Mouse (Mus musculus): ENCODE data around the gene Noc2l. TPM values are rescaled to one million over a fixed set of nuclear protein-coding genes. Genes with fewer than 3 reads are reported as not detected.

Gene Noc2l
- total RNA-seq, 4 experiments from 2014 or later = 64.5 to 70.3 (median 68.1) TPM

DNA sequence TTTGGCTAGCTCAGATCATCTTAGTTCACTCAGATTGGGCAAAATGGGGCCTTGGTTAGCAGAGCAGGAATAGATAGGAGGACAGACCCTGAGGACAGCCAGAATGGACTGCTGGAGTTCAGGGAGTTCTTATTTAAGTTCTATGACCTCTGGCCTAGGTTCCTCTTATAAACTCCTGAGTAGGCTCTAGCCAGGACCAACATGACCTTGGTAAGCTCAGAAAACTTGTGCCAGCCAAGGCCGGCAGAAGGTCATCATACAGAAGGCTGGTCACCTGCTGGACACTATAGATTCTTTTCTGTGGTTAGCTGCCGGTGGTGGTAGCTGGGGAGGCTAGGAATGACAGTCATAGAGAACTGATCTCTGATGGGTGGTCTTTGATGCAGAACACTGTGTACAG lies 19.6 kb upstream of the Noc2l start:
- no peak for DNase-seq (ENCODE audit: low spot score in 2 of 2)

DNA sequence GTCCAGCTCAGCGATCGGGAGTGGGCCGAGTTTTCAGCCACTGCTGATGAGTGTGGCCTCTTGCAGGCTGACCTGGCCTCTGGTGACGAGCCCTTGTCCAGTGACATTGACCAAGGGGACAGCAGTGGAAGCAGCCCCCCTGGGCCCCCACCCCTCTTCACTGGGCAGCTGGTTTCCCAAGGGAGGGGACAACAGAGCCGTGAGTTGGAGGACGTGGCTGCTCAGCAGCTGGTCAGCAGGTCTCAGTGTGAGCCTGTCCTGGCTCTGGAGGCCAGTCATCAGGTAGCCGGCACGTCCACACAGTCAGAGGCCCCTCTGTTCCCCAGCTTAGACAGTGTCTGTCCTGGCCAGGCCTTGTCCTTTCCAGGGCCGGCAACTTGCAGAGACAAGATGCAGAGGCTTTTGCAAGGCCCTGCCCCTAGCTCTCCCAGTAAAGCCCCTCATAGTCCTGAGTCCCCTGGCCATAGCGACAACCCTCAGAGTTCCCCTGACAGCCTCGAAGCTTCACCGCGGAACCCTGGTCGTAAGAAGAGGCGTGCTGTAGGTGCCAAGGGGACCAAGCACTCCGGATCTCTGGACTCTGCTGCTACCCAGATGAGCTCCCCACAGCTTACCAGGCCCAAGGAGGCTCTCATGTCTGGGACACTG lies 18.7 kb upstream of the Noc2l start:
- DNase-seq (ENCODE audit: low spot score in 2 of 2) = no peak

DNA sequence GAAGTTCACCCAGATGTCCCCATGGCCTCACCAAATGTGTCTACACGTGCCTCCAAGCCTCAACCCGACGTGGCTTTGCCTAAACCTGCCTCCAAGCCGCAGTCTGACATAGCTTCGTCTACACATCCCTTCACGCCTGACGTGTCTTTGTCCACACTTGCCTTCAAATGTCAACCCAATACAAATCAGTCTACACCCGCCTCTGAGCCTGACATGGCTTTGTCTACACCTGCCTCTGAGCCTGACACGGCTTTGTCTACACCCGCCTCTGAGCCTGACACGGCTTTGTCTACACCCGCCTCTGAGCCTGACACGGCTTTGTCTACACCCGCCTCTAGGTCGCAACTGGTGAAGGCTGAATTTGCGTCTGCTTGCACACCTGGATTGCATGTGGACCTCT lies 18.0 kb upstream of the Noc2l start:
- DNase-seq (ENCODE audit: low spot score in 2 of 2) = no peak

DNA sequence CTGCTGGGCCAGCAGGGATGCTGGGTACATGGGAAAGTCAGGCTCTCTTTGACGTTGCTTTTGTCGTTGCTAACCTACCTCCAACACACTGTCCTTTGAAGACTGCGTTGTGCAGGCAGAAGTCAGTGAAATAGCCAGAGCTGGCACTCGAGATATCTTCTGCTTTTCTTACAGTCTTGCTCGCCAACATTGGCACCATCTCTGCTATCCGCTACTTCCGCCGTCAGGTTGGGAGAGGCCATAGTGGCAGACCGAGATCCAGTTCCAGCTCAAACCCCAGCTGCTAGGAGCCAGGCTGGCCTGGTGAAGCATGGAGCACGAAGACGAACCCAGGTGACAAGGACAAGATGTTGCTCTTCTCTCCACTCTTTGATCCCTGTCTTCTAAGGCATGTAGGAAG lies 15.9 kb upstream of the Noc2l start:
- DNase-seq (ENCODE audit: low spot score in 2 of 2) = no peak

DNA sequence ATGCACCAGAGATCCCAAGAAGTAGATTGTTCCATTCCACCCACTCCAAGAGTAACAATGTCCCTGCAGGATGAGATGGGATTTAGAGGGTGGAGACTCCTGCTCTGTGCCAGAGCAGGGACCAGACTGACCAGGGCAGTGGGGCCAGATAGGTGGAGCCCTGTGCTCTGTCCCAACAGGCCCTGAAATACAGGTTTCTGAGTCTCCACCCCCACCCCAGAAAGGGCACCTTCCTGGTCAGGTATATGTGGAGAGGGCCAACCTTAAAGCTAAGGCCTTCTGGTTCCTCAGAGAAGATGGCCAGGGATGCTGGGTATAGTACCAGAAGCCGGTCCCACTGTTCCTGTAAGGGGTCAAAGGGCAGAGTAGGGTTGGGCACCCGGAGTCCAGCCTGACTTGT lies 11.5 kb upstream of the Noc2l start:
- DNase-seq (ENCODE audit: low spot score in 2 of 2) = no peak

DNA sequence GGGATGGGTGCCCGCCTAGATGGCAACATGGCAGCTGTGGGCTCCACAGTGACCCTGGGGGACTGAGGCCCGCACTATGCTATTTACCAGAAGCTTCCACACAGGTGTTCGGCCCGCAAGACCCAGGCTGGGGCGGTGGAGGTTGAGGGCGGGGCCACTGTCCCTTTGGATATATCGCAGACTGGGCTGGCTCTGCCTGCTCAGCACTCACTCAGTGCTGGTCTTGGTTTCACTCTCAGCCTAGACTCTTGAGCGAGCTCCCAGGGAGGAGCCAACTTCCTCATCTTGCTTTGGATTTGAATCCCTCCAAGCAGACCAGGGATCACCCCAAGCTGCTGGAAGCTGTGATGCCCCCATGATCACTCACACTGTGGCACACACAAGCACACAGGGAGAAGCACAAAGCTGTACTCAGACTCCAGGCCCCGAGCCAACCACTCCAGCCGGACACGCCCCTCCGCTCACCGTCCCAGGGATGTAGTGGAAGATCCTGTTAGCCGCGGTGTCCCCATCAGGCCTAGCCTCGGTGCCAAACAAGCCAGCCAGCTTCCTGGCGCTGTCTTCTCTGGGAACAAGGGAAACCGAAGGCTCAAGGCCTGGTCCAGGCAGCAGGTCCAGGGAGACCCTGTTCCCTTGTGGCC lies 7.9 kb upstream of the Noc2l start:
- DNase-seq (ENCODE audit: low spot score in 2 of 2) = no peak

DNA sequence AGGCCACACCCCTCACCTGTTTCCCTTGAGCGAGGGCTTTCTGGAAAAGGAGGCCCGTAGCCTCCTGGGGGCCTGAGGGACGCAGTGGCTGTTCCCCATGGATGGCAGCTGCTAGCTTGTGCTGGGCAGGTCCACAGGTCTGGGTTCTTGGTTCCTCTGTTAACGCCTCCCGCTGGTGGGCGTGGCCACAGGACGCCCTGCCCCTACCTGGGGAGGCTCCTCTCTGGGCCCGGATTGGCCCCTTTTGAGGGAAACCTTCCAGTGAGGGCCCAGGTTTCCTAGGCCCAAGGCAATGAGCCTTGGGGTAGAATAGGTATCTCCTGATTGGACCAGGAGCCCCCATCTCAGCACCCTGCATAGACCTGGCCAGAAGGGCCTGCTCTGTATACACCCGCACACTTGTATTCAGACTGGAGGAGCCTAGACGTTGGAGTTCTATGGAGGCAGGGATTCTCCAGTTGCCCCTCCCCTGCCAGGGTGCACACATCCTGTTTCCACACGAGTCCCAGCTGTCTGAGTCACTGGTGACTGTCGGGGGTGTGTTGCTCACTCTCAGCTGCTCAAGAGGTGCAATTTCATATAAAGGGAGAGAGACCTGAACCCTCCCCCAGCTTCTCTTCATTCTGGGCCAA lies 7.3 kb upstream of the Noc2l start:
- no peak for DNase-seq (ENCODE audit: low spot score in 2 of 2)

DNA sequence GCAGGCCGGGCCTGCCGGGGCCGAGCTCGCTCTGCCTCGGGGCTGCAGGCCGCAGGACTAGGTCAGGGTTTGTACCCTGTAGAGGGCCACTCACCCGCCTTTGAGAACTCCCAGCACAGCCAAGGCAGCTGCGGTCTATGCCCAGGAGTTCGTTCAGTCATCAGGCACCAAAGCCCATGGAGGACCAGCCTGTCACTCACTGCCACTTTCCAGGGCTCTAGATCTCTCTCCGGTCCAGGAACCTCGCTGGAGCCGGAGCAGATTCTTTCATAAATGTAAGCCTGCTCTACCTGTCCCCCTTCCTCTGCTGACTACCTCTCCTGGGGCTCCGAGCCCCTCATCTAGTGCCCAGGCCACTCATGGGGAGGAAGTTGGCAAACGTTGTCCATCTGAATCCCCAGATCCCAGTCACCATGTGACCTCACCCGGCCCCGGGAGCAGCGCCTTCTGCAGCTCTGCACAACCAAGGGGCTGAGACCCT lies 1.7 kb upstream of the Noc2l start:
- no peak for DNase-seq (ENCODE audit: low spot score in 2 of 2)

DNA sequence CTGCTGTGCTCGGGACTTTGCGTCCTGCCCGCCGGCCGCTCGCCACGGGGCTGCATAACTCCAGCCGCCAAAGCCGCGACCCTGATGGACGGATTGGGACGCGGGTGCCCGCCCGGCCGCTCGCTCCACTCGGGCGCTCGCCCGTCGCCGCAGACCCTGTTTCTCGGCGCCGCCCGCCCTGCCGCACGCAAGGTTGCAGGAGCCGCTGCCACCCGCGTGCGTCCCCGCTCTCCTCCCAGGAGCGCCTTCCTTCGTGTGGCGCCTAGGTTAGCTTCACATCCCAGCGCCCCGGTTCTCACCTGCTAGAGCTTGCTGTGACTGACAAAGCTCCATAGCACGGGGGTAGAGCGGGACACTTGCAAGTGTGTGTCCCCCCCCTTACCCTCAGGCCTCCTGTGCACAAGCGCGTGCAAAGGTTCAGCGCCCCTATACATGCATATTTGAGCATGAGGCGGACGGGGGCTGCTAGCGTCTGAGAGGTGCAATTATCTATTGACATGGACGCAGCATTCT lies 1.1 kb upstream of the Noc2l start, which contains the start of gene Plekhn1:
Gene Plekhn1 (minus strand): TSS at position 157 of the 513 bp plus-strand sequence.
- DNase-seq (ENCODE audit: low spot score in 2 of 2) = peak; percentile 51 to 67

DNA sequence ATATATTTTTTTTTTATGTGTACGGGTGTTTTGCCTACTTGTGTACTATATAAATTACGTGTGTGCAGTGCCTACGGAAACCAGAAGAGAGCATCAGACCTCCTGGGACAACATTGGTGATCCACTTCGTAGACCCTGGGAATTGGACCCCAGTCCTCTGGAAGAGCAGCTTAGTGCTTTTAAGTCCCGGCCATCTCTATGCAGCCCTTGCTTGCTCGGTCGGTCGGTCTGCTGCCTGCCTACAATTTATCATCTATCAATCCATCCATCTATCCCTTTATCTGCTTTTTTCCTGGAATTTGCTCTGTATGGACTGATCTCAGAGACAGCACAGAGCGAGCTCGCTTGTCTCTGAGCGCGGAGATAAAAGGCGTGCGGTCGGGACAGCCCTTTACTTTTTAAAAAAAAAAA lies 445 bp upstream of the Noc2l start:
- DNase-seq (ENCODE audit: low spot score in 2 of 2) = no peak

DNA sequence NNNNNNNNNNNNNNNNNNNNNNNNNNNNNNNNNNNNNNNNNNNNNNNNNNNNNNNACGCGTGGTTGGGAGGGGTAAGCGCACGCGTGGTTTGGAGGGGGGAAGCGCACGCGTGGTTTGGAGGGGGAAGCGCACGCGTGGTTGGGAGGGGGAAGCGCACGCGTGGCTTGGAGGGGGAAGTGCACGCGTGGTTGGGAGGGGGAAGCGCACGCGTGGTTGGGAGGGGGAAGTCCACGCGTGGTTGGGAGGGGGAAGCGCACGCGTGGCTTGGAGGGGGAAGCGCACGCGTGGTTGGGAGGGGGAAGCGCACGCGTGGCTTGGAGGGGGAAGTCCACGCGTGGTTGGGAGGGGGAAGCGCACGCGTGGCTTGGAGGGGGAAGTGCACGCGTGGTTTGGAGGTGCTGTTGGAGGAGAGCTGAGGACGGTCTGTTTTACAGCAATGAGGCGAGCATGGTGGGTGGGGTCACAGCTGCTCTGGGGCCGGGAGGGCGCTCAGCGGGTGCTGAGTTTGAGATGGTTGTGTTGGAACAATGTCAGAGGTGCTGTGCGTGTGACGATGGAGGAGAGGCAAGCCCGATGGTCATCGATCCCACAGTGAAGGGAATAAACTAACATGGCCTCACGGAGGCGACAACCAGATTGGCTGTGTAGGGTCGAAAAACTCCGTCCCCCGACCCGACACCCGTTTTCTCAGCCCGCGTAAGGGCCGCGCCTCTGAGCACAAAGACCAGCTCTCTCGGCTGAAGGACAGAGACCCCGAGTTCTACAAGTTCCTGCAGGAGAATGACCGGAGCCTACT lies 1.0 kb downstream of the Noc2l start:
- DNase-seq (ENCODE audit: low spot score in 2 of 2) = no peak

DNA sequence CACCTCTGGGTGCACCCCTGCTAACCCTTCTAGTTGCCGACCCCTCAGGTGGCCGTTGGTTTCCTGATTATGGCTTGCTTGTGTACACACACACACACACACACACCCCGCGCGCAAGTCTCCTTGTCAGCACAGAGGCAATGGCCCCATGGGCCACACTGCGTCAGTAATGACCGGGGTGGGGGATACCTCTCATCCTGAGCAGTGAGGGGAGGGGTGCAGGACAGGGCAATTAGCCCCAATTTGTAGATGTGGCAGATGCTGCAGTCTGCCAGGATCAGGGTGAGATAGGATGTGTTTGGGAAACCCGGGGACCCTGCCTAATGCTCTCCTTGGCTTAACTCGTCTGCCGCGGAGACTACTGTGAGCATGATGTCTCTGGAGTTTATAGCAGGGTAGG lies 13.8 kb downstream of the Noc2l start:
- DNase-seq (ENCODE audit: low spot score in 2 of 2) = no peak

DNA sequence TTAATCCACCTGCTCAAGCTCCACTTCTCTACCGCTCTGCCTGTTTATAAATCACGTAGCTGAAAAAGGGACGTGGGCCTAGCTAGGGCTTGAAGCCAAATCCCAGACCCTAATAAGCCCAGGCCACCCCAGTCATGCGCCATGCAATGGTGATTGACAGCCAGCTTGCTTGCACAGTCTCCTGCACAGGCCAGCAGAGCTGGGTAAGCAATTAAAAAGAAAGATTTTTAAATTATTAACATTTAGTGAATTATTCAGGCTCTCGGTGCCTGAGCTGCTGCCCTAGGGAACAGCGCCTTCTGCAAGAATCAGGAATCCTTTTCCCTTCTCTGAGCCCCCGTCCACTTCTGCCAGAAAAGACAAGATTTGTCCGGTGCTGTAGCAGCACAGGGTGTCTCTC lies 15.3 kb downstream of the Noc2l start:
- no peak for DNase-seq (ENCODE audit: low spot score in 2 of 2)

DNA sequence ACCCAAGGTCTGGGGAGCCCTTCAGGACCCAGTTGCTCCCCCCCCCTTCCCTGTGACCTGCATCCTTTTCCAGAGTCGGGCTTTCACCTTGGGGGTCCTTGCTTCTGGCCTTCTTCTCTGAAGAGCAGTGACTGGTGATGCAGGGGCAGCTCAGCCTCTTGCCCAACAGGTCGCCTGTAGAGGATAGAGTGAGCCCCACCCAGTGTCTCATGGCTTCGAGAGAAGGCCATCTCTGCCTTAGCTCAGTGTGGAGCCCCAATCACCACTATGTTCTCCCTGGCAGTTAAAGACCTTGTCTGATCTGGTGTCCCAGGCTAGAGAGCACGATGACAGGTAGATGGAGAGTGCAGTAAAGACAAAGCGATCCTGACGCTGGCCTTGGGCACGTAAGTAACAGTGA lies 16.3 kb downstream of the Noc2l start:
- DNase-seq (ENCODE audit: low spot score in 2 of 2) = no peak

DNA sequence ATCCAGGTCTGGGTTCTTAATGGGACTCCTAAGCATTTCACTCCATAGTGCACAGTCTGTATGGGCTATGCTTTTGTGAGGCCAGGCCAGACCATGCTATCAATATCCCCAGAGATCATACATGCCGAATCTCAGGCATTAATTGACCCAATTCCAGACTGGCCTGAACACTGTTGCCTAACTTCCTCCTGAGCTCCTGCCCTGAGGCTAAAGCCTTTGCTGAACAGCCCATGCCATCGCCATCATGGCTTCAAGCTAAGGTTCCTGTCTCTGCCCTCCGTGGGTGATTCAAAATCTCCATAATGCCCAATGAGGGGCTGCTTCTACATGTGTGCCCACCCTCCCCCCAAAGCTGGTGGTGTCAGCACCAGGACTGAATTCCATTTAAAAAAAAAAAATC lies 16.8 kb downstream of the Noc2l start:
- no peak for DNase-seq (ENCODE audit: low spot score in 2 of 2)

DNA sequence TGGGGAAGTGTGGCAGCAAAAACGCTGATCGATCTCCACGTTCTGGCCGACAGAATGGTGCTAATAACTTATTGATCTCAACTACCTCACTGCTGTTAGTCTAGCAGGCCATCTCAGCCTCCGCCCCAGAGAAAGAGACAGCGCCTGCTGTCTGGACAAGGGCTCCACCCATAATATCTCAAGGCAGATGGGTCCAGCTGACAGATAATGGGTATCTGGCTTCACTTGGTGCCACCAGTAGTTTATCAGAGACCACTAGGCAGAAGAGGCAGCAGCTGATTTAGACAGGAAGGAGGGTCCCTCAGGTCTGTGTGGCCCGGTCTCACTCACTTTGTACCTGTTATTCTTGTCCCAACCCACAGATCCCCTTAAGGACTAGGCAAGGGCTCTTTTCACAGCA lies 17.2 kb downstream of the Noc2l start:
- no peak for DNase-seq (ENCODE audit: low spot score in 2 of 2)

DNA sequence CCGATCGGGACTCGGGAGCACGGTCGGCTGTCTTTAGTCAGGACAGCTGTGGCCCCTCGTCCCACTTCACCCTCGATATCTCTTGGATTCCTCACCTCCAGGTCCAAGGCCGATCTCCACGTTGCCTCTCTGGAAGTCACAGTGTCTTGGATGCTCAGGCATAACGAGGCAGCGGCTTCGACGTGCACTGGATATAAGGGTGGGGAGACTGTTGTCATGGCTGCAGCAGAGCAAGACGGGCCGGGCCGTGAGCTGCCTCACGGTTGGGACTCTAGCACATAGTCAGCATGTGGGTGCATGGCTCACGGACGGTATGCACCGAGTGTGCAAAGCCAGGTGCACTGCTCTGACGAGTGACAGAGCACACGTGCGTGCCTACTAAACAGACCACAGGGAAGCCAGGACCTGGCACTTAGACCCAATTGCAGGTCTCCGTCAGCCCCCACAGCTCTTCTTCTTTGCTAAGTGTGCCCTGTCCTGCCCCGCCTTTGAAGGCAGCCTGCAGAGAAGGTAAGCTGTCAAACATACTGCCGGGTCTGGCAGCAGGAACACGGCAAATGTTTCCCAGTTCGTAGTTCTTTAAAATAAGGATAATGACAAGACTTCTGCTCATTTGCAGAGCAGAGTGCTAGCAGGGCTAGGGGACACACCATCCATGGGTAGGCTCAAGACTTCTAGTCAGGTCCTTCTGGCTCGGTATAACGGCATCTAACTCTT lies 18.7 kb downstream of the Noc2l start:
- DNase-seq (ENCODE audit: low spot score in 2 of 2) = no peak

DNA sequence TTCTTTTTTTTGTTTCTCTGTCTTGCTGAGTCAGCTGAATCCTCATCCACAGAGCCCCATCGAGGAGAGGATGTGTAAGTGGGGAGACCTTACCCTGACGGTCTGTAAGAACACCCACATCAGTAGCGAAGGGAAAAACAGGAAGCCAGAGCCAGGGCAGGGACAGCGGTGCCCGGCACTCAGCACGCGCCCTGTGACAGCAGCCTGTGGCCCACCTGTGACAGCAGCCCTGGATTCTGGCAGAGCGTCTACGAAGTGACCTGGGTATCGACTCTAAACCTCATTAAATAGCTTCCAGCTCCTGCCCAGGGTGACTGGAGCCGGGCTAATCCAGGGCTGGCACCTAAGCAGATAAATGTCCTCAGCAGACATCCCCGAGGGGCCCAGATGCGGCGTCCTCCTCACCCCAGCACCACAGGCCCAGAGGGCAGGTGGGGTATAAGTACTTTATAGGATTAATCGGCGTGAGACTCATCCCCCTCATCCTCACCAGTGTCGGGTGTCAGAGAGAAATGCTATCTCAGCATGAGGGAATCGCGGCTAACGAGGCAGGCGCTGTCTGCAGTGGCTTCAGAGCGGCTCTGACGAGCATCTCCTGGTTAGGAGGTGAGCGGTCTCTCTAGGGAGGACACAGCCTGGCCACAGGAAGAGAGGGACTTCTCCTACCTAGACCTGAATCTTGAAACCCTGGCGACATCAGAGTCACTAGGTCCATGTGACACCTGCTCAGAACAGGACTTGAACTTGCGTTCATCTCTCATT lies 19.4 kb downstream of the Noc2l start, which contains the start of gene Samd11:
Gene Samd11 (minus strand): TSS at position 580 of the 762 bp plus-strand sequence.
- no peak for DNase-seq (ENCODE audit: low spot score in 2 of 2)
